Mouse (Mus musculus) granulocyte monocyte progenitor cell, adult 5-6 weeks (primary cell): ENCODE results near the gene Tmem104. TPM values are rescaled to one million over a fixed set of nuclear protein-coding genes. Genes with fewer than 3 reads are reported as not detected.

Experiments
- ATAC-seq: replicated peaks from 2 replicates; pipeline ENCODE4 v1.8.0; 2016; ENCODE audit warnings: mild to moderate bottlenecking, moderate TSS enrichment, inconsistent platforms; ENCODE audit not compliant: poor library complexity, severe bottlenecking
- total RNA-seq, 2 experiments: library from RNA; stranded (forward) in 1 of 2; stranded (reverse) in 1 of 2; fragments of 200-712, 200-1000 nt in 1 of 2; fragments of >200 nt in 1 of 2; fragmentation: Nextera tagmentation in 1 of 2; gene quantifications; 2 replicates each; pipeline ENCODE4 v1.2.3; 2014 to 2017

Tmem104 gene
- total RNA-seq, 2 experiments from 2014 or later = 2.4 to 11.5 TPM

- no peak for ATAC-seq
Measured at GRCm38 (mm10) chr11:115274178-115274577, 86.9 kb downstream of the Tmem104 start.

GRCm38 (mm10) chr11:115274771-115275170 lies 87.5 kb downstream of the Tmem104 start:
- ATAC-seq = no peak

GRCm38 (mm10) chr11:115275509-115275908 lies 88.2 kb downstream of the Tmem104 start:
- no peak for ATAC-seq

- ATAC-seq = no peak
Measured at GRCm38 (mm10) chr11:115275954-115276353, 88.7 kb downstream of the Tmem104 start.

- ATAC-seq = peak; percentile 86
Measured at GRCm38 (mm10) chr11:115276780-115277603, 89.7 kb downstream of the Tmem104 start, which contains the start of gene Fdxr. Fdxr (minus strand) TSS chr11:115277050.

GRCm38 (mm10) chr11:115277604-115277975 lies 90.3 kb downstream of the Tmem104 start:
- ATAC-seq = no peak

GRCm38 (mm10) chr11:115278176-115278575 lies 90.9 kb downstream of the Tmem104 start:
- ATAC-seq = no peak

GRCm38 (mm10) chr11:115279726-115280125 lies 92.4 kb downstream of the Tmem104 start:
- ATAC-seq = peak; percentile 44

- no peak for ATAC-seq
Measured at GRCm38 (mm10) chr11:115282295-115282694, 95.0 kb downstream of the Tmem104 start.

GRCm38 (mm10) chr11:115282723-115283485 lies 95.6 kb downstream of the Tmem104 start:
- no peak for ATAC-seq

- no peak for ATAC-seq
Measured at GRCm38 (mm10) chr11:115283486-115283765, 96.1 kb downstream of the Tmem104 start.

- ATAC-seq = no peak
Measured at GRCm38 (mm10) chr11:115283891-115284620, 96.8 kb downstream of the Tmem104 start.

GRCm38 (mm10) chr11:115285282-115285681 lies 98.0 kb downstream of the Tmem104 start:
- peak; percentile 75 for ATAC-seq

GRCm38 (mm10) chr11:115286201-115286993 lies 99.1 kb downstream of the Tmem104 start:
- no peak for ATAC-seq

- peak; percentile 42; the same call in 1 of the 2 replicates for ATAC-seq
Measured at GRCm38 (mm10) chr11:115287386-115287785, 100.1 kb downstream of the Tmem104 start.

GRCm38 (mm10) chr11:115288305-115288704 lies 101.0 kb downstream of the Tmem104 start:
- no peak for ATAC-seq

GRCm38 (mm10) chr11:115289885-115290284 lies 102.6 kb downstream of the Tmem104 start:
- ATAC-seq = no peak

GRCm38 (mm10) chr11:115290314-115290713 lies 103.0 kb downstream of the Tmem104 start:
- ATAC-seq = no peak

- ATAC-seq = no peak
Measured at GRCm38 (mm10) chr11:115290919-115291318, 103.6 kb downstream of the Tmem104 start.

GRCm38 (mm10) chr11:115291503-115291902 lies 104.2 kb downstream of the Tmem104 start:
- no peak for ATAC-seq
